Mouse (Mus musculus) heart, adult 18-20 months (tissue): ENCODE data around the gene Ino80e. TPM values are rescaled to one million over a fixed set of nuclear protein-coding genes. Genes with fewer than 3 reads are reported as not detected.
A peak's percentile ranks its signal among the peaks of the same experiment; 100 is the strongest.
"Not testable (repeated sequence)": the region's sequence is repeated elsewhere in the genome, so short reads cannot be mapped to it uniquely, and the experiment has no call there.

Source experiments
- DNase-seq, 2 experiments: peaks; one replicate each; pipeline ENCODE4 v3.0.0; 2021 to 2022; ENCODE audit warnings: mixed read lengths in 1 of 2
- long read RNA-seq, 2 experiments: library from polyadenylated mRNA; stranded (forward); transcript quantifications; one replicate each; pipeline ENCODE4 v2.0.0; 2021
- total RNA-seq, 2 experiments: library from RNA; stranded (reverse); gene quantifications; 2 replicates each; pipeline ENCODE4 v1.2.3; 2021

Gene Ino80e
- total RNA-seq = 10 to 100 TPM; 17.2 to 19.1 TPM
- long read RNA-seq, experiment 1, transcript Ino80e-203 (7 exons, 1,973 nt) = major isoform, 12 of 16 reads
- long read RNA-seq, experiment 1, partial matches to known transcripts = 0 of 16 reads
- long read RNA-seq, experiment 1, other reads (novel, unspliced or antisense) = 4 of 16 reads
- long read RNA-seq, experiment 2, transcript Ino80e-203 (7 exons, 1,973 nt) = major isoform, 5 of 10 reads
- long read RNA-seq, experiment 2, partial matches to known transcripts = 0 of 10 reads
- long read RNA-seq, experiment 2, other reads (novel, unspliced or antisense) = 3 of 10 reads

DNA sequence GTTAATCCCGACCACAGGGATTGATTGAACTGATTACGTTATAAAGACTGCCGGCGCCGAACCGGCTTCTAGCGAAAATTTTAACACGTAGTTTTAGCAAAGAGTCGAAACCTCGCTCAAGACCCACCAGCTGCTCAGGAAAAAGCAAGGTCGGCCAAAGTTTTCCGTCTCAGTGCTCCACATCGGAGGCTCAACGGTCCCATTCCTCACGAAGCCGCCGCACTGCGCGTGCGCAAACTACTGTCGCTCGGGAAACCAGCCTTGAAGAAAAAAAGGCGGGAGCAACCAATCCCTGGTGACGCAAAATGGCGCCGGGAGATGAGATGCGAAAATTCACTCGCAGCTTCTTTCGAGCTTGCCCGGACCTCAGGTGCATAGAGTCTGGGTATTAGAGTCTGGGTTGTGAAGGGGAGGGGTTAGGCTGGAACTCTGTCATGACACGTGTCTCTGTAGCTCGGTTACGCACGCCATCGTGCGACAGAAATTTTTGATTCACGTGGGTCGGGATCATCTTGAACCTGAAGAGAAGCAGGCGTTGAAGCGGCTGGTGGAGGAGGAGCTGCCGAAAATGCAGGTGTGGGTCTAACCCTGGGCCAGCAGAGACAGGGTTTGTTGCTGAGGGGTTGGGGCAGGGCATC lies at the start of gene Ino80e:
Gene Ino80e (minus strand): TSS at position 231 of the 638 bp plus-strand sequence.
- DNase-seq = peak; percentile 95 to 98

GRCm38 (mm10) chr7:126905590-126905989 lies 43.4 kb upstream of the Ino80e start:
- DNase-seq = no peak

DNA sequence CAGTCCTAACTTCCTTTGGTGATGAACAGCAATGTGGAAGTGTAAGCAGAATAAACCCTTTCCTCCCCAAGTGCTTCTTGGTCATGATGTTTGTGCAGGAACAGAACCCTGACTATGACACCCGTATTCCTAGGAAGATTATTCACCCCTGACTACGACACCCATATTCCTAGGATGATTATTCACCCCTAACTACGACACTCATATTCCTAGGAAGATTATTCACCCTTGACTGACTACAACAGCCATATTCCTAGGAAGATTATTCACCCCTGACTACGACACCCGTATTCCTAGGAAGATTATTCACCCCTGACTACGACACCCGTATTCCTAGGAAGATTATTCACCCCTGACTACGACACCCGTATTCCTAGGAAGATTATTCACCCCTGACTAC lies 37.6 kb upstream of the Ino80e start:
- not testable (repeated sequence) for DNase-seq

- DNase-seq = peak; percentile 97 to 98
These were observed 36.2 kb upstream of the Ino80e start for GRCm38 (mm10) chr7:126898102-126898990.

GRCm38 (mm10) chr7:126897390-126898101 lies 35.4 kb upstream of the Ino80e start:
- peak; percentile 69 to 80 for DNase-seq

DNA sequence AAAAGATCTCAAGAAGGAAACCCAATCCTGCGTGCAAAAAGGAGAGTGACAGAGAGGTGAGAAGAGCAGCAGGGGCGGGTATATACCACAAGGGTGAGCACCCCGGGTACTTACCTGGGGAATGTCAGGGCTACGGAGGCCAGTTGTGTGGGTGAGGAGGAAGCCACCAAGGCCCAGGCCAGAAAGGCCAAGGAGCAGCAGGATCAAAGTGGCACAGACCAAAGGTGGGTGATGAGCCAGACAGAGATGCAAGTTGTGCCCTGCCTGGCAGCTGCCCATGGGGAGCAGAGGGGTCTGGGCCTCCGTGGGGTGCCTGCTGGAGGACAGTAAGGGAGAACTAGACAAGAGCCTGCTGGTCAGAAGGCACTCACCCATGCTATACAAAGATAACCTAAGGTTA lies 34.7 kb upstream of the Ino80e start:
- DNase-seq = peak in 1 of 2 experiments; percentile 29

DNA sequence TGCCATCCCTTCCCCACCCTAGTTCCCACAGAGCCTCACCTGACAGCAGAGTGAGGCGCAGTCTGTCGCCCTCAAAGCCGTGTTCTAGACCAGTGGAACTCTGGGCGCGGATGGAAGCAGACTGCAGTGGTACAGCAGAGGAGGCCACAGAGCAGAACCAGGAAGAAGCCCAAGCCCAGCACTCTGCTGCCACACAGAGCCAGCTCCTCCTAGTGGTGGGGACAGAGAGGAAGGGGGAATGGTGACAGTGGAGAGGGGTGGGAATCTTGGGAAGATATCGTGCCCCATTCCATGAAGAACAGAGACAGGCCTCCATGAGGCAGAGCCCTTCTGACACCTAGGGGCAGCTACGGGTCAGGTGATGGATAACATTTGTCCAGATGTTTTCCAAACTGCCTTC lies 26.7 kb upstream of the Ino80e start:
- DNase-seq = peak in 1 of 2 experiments; percentile 31

- DNase-seq = no peak
These were observed 25.1 kb upstream of the Ino80e start for GRCm38 (mm10) chr7:126887281-126887680.

- DNase-seq = peak; percentile 97 to 99
These were observed 22.3 kb upstream of the Ino80e start, which contains the start of gene Taok2 for GRCm38 (mm10) chr7:126884286-126885164. Taok2 (minus strand) TSS chr7:126884703.

DNA sequence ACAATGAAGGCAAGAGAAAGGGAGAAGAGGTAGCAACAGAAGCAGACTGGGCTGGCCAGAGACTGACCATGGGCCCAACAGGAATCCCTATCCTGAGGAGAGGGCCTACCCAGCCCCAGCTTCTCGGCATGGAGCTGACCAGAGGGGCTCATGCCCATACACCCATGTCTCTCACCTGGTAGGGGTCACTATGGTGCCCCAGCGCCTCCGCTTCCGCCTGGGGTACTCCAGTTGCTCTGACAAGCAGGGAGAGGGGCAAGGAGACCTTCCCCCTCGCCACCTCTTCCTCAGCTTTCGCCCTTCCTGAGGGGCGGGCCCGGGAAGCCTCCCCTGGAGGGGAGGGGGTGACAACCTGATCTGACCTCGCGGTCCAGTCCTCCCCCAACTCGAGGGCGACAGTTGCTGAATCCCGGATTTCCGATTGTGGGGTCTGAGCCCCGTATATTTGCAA lies 21.6 kb upstream of the Ino80e start:
- peak in 1 of 2 experiments; percentile 45 for DNase-seq

GRCm38 (mm10) chr7:126881040-126881439 lies 18.9 kb upstream of the Ino80e start:
- DNase-seq = peak; percentile 57 to 79

DNA sequence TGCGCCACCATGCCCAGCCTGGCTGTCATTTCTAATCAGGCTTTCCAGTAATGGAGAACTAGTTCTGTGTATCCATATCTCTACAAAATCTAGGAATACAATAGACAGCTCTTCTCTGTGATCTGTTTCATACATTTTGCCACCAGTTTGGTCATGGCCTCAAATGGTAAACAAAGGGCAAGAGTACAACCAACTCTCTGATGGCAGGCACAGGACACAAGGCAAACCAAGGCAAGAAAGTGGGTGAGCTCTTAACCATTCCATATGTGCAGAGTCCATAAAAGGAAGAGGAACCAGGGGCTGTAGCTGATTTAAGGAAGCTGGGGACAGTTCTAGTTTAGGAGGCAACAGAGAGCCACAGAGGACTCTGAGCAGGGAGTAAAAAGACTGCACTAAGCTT lies 15.1 kb upstream of the Ino80e start:
- DNase-seq = no peak

GRCm38 (mm10) chr7:126870520-126870891 lies 8.3 kb upstream of the Ino80e start:
- no peak for DNase-seq

DNA sequence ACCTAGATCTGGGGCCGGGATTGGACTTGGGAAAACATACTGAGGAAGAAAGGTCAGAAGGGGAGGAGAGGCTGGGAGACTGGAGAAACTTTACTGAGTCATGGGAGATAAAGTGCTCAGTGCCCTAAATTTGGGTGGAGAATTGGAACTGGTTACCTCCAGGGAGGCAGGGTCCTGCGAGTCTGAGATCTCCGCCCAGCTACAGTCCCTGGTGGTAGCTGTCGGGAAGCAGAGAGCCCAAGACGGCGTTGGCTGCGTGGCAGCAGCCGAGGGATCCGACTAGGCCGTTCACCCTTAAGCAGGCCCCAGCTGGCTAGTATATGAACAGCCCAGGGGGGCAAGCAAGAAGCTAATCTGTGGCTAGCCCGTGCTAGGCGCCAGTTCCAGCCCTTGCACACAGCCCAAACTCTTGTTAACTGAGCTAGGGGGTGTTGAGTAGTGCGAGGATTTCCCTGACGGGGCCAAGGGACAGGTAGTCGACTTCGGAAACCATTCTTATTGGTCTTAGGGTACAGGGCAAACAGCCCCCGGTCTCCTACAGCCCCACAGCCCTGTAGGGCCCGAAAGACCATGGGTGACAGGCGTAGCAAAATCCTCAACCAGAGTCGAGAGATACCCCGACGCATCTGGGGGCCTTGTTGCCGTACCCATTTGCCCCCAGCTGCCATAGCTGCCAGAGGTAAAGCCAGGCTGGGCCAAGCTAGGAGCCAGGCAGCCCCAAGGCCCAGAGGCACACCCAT lies 7.8 kb upstream of the Ino80e start:
- peak; percentile 34 to 64 for DNase-seq

DNA sequence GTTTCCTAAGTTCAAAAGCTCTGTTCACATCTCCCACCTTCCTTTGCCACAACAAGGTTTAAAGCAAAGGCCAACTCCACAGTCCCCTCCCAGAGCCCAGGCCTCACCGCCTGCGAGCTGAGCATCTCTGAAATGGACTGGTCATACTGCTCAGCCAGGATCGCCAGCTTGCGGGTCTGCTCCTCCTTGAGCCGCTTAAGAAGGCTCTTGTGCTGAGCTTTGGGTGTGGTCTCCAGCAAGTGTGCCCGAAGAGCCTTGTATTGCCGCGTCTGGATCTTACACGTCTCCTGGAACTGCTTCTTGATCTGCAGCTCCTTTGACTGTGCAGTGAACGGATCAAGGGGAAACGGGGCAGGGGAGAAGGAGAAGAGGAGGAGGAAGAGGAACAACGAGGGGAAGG lies 5.8 kb upstream of the Ino80e start:
- no peak for DNase-seq

- DNase-seq = no peak
These were observed 5.4 kb upstream of the Ino80e start for GRCm38 (mm10) chr7:126867534-126867933.

- no peak for DNase-seq
These were observed 1.6 kb upstream of the Ino80e start for GRCm38 (mm10) chr7:126863791-126864190.

- DNase-seq = peak; percentile 97 to 99
These were observed 597 bp downstream of the Ino80e start, which contains the start of gene Hirip3 for GRCm38 (mm10) chr7:126861429-126862130. Hirip3 (plus strand) TSS chr7:126861972.

- no peak for DNase-seq
These were observed 1.2 kb downstream of the Ino80e start for GRCm38 (mm10) chr7:126860987-126861386.
